Mouse (Mus musculus): ENCODE data around the gene Rsg1.

Gene Rsg1

DNA sequence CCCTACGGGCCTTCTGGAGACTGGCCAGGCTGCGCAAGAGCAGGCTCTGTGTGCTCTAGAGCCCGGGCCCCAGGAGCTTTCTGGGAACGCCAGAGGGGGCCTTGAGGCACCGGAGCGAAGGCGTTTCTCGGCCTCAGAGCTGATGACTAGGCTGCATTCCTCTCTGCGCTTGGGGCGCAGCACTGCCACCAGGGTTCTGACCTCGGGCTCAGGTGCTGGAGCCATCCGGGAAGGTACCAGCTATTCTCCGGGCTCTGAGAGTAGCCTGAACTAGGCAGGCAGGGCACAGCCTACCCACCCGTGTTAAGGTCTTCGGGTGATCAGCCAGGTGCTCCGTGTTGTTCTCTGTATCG, 33.2 kb downstream of the Rsg1 start:
- 15% methylated on average over 17 of the region's 17 CpGs for WGBS

DNA sequence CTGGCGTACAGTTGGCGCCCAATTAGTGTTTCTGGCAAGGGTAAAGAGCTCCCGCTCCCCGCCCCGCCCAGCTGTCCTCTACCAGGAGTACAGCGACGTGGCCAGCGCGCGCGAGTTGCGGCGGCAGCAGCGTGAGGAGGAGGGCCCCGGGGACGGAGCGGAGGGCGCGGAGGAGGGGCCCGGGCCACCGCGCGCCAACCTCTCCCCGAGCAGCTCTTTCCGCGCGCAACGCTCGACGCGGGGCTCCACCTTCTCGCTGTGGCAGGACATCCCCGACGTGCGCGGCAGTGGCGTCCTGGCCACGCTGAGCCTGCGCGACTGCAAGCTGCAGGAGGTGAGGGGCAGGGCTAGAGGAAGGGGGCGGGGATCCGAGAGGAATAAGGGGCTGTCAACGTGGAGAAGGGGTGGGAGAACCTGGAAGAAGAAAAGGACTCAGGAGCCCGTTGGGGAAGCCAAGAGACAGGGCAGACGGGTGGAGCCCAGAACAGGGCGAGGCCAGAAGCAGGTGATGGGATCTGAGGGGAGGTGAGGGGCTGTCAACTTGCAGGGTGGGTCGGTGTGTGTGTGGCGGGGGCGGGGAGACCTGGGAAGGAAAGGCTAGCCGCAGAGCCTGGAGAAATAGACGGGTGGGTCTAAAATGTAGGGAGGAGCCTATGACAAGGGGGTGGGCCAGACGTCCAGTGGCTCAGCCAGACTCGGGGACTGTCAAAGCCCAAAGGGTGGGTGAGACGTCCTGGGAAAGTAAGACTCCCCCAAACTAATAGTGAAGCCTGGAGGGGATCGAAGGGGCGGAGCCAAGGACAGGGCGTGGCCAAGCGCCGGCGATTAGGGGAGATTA, 34.2 kb downstream of the Rsg1 start:
- 2% methylated on average over 59 of the region's 60 CpGs for WGBS

DNA sequence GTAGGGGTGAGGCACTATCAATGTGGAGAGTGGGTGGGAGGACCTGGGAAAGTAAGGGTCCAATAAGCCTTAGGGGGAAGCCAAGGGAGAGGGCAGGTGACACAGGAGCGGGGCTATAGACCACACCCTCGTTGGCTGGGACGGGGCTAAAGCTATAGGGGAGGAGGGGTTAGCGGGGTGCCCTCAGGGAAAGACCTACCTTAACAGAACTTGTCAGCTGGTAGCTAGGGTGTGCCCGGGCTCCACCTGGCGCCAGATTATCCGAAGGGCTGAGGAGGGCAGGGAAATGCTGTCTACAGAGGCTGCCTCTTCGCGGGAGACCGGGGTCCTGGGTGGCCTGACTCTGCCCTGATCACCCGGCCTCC, 34.8 kb downstream of the Rsg1 start:
- 27% methylated on average over 11 of the region's 11 CpGs for WGBS

DNA sequence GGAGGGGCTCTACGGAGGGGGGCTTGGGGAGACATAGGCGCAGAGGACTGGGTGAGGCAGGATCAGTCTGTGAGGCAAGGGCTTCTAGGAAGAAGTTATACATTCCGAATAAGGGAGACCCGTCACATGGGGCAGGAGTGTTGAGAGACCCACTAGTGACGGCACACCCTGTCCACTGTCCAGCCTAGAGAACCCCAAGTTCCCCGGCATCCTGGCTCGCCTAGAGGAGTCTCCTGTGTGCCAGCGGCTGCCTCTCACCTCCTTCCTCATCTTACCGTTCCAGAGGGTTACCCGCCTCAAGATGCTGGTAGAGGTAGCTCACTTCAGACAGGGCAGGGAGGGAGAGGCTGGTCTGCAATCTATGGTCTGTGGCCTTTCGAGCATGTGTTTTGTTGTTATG, 35.6 kb downstream of the Rsg1 start:
- WGBS, result 84% methylated on average over 11 of the region's 11 CpGs

DNA sequence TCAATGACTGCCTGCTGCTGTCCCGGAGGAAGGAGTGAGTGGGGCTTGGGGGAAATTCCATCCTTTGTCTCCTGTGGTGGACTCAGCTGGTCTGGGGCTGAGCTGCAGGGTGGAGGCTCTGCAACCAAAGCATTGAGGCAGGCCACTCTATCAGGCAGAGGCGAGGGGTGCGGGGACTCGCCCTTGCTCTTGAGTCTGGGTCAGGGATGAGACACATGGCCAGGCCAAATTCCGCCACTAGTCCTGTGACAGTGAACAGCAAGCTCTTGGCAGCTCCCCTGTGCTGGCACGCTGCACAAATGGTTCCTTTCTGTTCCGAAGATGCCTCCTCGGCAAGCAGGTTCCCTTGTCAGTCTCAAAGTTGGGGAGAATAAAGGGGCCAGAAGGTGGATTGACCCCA, 37.3 kb downstream of the Rsg1 start:
- WGBS, result 73% methylated on average over 8 of the region's 8 CpGs

DNA sequence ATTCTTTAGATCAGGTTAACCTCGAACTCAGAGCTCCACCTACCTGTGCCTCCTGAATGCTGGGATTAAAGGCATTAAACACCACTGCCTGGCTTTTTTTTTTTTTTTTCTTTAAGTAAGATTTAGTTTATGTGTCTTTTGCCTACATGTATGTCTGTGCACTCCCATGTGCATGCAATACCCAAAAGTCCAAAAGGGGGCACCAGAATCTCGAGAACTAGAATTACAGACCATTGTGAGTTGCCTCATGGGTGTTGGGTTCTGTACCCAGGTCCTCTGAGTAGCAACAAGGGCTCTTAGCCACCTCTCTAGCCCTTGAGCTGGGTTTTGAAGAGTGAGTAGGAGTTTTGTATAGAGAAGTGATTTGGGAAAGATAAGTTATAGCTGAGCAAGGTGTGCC, 38.9 kb downstream of the Rsg1 start:
- WGBS, result 78% methylated on average over 2 of the region's 2 CpGs

DNA sequence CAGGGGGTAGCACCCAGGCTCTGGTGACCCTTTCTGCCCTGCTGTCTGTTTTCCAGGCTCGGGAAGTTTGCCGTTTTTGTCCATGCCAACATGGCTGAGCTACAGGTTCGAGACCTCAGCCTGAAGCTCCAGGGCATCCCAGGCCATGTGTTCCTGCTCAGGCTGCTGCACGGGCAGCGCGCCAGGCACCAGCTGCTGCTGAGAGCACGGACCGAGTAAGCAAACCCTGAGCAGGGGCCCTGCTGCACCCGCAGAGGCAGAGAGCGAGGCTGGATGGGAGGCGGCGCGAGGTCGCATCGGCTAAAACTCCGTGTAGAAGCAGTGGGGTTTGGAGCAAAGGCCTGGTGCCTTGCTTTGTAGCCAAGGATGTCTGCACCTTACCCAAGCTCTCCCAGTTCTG, 40.5 kb downstream of the Rsg1 start:
- 75% methylated on average over 16 of the region's 16 CpGs for WGBS

DNA sequence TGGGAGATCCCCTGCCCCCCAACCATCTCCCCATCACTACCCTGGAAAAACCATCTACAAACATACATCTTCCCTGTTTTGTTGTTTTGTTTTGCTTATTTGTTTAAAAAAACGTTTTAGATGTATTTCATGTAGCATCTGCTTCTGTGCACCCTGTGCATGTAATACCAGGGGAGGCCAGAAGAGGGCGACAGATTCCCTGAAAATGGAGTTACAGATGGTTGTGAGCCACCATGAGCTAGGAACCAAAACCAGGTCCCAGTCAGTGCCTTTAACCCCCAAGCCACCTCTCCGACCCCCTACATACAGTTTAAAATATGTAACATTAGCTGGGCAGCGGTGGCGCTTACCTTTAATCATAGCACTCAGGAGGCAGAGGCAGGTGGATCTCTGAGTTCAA, 43.7 kb downstream of the Rsg1 start:
- WGBS, result 71% methylated on average over 5 of the region's 5 CpGs

DNA sequence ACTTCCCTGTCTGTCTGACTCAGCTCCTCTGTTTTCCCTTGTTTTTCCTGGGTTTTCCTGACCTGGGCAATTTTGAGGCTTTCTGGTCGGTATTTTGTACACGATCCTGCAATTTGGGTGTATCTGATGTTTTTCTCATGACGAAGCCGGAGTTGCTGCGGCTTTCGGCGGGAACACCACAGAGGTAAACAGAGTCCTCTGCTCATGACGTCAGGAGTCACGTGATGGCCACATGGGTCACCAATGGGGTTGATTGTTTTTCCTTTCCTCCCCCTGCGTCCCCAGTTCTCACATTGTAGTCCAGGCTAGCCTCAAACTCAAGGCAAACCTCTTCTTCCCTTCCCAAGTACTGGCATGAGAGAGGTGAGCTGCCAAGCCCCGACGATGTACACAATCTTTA, 45.7 kb downstream of the Rsg1 start:
- WGBS, result 73% methylated on average over 12 of the region's 12 CpGs

DNA sequence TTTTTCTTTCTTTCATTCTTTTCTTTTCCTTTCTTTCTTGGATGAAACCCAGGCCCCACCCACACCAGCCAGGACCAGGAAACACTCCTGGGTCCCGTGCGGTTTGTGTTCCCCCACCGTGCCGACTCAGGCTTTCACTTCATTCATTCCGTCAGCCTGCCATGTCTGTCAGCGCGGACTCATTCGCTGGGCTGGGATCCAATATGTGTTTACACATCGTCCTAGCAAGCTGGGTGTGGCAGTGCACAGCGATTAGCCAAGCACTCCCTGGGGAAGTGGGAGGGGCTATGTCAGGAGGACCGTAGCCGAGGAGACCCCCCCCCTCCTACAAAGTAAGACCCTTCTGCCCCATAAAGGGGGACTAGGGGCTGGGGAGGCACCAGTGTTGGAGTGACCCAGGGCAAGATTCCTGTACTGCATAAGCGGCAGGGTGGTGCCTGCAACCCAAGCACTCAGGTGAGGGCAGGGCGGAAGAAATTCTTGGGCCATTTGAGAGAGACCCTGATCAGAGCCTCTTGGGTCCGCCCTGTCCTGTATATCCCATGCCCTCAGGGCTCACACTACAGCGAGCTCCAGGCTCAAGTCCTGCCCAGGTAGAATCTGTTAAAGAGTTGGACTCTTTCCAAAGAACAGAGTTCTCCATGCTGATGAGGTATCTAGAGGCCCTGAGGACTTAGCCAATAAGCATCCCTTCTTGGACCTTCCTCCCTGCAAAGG, 46.4 kb downstream of the Rsg1 start:
- 34% methylated on average over 16 of the region's 16 CpGs for WGBS

DNA sequence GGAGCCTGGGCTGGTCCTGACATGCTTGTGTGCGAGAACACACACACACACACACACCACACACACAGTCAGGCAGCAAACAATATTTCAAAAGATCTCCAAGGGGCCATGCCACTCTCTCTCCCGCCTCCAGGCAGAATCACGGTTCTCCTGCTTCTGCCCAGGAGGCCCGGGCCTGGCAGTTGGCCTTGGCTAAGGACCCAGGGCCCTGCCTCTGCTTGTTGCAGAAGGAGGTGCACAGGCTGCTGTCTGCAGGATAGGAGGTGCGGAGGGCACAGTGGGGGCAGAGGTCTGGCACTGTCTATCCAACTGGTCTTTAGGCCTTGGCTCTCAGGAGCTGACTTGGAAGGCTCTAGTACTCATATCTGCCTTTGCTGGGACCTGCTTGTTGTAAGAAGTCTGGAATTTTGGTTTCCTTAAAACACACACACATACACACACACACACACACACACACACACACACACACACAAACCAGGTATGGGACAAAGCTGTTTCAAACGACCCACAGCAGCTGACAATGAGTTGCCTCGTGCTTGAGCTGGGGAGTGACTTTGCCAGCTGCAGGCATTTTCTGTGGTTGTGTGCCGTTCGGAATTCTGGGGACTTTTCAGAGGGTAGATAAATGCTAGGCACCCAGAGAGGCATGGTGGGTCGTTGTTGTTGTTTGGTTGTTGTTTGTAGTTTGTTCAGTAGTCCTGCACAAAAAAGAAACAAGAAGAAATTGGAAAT, 49.3 kb downstream of the Rsg1 start:
- WGBS, result 88% methylated on average over 10 of the region's 10 CpGs

DNA sequence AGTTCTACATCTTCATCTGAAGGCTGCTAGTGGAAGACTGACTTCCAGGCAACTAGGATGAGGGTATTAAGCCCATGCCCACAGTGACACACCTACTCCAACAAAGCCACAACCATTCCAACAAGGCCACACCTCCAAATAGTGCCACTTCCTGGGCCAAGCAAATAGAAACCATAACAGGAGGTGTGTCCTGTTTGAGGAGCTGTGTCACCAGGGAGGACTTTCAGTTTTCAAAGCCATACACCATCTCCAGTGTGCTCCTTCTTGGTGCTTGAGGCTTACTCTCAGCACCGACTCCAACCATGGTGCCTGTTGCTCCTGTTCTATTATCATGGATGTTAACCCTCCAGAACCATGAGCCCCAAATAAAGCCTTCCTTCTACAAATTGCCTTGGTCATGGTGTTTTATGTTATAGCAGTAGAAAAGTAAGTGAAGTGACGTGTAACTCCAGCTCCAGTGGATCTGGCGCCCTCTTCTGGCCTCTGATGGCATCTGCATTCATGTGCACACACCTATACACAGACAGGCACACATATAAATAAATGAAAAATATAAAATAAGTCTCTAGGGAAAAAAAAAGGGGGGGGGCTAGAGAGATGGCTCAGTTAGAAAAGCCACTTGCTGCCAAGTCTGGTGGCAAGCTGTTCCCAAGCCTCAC, 52.4 kb downstream of the Rsg1 start:
- 91% methylated on average over 3 of the region's 3 CpGs for WGBS

DNA sequence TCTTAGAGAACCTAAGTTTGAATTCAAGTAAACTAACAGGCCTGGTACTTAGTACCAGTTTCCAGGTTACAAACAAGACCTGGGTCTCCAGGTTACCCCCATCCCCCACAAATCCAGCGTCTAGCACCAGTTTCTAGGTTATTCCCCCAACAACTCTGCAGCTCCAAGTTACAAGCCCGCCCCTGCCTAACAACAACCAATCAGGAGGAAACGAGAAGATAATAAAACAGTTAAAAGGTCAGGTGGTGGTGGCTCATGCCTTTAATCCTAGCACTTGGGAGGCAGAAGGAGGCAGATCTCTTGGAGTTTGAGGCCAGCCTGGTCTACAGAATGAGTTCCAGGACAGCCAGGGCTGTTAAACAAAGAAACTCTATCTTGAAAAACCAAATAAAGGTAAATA, 53.5 kb downstream of the Rsg1 start:
- 87% methylated on average over 3 of the region's 3 CpGs for WGBS

DNA sequence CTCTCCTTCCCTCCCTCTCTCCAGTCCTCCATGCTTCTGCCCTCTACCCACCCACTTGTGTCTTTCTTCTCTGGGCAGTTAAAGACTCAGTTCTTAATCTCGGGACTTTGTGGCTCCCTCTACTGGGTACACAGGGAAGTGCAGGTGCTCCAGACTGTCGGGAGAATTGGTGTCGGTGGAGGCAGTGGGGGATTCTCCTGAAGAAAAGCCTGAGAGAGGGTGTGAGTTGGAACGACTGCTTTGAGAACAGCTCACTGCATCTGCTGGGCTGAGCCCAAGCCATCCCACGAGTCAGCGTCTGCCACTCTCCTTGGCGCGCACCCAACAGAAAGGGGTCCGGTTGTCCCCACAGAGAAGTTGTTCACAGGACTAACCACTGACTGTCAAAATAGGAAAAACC, 54.1 kb downstream of the Rsg1 start:
- 25% methylated on average over 9 of the region's 9 CpGs for WGBS

DNA sequence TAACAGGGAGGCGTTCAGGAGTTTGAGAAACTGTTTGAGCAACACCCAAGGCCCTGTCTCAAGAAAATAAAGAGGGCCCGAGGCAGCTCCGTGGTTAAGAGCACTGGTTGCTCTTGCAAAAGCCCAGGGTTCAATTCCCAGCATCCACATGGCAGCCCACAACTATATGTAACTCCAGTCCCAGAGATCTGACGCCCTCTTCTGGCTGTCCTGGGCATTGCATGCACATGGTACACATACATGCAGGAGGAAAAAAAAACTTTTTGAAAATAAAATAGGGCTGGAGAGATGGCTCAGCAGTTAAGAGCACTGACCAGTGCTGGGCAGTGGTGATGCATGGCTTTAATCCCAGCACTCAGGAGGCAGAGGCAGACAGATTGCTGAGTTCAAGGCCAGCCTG, 54.6 kb downstream of the Rsg1 start:
- 65% methylated on average over 4 of the region's 4 CpGs for WGBS

DNA sequence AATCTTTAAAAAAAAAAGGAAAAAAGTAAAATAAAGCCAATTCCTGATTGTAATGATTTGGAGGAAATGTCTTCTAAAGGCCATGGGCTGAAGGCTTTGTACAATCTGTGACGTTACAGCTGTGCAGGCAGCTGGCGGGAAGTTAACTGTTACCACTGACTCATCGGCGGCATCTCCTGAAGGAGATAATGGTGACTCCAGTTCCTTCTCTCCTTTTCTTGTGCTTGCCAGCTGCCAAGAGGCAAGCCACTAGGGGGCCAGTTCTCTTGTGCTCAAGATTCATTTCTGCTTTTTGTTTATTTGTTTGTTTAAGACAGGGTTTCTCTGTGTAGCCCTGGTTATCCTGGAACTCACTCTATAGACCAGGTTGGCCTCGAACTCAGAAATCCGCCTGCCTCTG, 55.3 kb downstream of the Rsg1 start:
- 76% methylated on average over 6 of the region's 6 CpGs for WGBS

DNA sequence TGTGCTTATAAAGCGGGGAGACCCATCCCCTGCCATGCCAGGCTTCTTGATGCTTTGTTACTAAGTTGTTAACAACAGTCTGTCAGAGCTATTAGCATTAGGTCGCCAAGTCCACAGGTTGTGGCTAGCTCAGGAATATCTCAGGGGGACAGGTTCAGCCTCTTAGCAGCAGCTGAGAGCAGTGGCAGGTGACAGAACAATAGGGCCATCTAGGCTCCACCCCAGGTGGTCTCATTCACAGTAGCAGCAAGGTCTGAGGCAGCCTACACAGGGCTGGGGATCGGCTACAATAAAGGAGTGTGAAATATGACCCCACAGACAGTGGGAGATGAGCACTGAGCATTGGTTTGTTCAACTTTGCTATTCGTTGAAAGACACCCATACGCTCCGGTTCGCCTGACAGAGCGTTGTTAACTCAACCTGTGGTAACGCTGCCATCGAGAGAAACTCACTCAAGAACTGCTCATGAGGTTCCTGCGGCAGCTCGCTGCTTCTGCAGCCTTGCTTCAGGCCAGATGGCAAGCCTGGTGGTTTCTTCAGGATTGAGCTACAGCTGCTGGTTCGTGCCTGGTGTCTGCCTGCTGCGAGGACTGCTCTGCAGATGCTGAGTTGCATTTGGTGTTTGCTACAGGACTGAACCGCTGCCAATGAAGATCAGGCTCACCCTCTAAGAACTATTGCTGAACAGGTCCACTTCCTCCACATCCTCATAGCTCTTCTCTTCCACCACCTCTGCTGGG, 56.6 kb downstream of the Rsg1 start:
- 72% methylated on average over 15 of the region's 15 CpGs for WGBS

DNA sequence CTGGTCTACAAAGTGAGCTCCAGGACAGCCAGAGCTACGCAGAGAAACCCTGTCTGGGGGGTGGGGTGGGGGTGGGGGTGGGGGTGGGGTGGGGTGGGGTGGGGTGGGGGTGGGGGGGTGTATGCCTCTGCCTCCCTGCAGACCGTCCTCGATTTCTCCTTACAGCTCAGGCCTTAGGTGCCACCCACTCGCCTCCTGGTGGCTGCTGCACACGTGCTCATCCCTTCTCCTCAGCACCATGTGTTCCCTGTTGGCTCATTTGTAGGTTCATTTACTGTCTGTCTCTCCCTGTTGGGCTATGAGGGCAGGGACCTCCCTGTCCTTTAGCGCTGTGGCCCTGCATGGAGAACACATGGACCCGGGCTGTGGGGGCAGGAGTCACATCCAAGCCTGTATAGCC, 57.5 kb downstream of the Rsg1 start:
- whole genome bisulfite sequencing, result 60% methylated on average over 7 of the region's 7 CpGs

DNA sequence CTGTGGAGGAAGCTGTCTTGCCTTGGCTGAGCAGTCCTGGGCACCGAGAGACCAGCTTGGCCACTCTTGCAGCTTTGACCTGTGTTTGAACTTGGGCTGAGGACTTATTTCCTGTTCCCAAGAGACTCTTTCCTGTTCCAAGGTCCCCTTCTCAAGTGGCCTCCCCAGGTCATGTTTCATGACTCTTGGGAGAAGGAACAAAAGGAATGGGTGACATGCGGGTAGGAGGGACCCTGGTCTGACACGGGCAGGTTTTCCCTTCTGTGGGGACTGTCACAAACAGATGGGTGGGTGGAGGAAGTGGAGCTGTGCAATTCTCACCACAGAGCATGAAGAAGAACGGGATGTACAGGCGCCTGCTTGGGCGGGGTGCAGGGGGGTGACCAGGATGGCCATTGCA, 58.0 kb downstream of the Rsg1 start:
- 73% methylated on average over 6 of the region's 6 CpGs for WGBS

DNA sequence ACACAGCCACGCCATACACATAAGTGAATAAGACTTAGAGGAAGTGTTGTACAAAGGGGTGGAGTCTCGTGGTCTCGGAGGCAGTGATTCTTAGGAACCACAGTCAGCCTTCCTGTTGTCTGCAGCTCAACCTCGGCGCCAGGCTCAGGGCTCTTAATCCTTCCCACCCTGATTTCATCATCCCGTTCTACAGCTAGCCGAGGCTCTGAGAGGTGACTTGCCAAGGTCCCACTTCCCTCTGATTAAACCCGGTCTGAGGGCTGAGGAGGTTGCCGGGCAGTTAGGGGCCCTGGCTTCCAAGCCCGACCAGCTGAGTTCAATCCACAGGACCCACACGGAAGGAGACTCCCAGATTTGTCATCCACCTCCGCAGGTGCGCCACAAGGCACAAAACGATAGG, 59.1 kb downstream of the Rsg1 start:
- 25% methylated on average over 14 of the region's 14 CpGs for WGBS

DNA sequence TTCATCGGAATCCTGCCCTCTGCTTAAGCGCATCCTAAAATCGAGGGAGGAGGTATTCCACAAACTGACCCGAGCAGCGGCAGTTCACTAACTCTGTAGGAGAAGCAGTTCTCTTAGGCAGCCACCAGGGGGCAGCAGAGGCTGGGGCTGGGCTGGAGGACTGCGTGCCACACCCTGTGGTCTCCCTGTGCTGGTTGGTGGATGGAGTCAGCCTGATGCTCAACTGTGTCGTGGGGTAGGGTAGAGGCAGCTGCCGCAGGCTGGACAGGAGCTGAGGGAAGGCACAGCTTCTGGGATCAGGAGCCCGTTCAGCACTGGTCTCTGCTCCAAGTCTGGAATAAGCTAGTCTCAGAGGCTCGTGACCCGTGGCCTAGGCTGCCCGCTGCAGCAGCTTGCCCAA, 59.5 kb downstream of the Rsg1 start:
- WGBS, result 18% methylated on average over 12 of the region's 12 CpGs
